Mouse (Mus musculus) mesoderm, embryonic 11.5 days (tissue): ENCODE data around the gene Sugp2.

ENCODE experiments used
- DNase-seq: peaks from one replicate; pipeline ENCODE4 v3.0.0-alpha.2; 2012; ENCODE audit warnings: low read depth, low spot score

The Sugp2 gene

DNA sequence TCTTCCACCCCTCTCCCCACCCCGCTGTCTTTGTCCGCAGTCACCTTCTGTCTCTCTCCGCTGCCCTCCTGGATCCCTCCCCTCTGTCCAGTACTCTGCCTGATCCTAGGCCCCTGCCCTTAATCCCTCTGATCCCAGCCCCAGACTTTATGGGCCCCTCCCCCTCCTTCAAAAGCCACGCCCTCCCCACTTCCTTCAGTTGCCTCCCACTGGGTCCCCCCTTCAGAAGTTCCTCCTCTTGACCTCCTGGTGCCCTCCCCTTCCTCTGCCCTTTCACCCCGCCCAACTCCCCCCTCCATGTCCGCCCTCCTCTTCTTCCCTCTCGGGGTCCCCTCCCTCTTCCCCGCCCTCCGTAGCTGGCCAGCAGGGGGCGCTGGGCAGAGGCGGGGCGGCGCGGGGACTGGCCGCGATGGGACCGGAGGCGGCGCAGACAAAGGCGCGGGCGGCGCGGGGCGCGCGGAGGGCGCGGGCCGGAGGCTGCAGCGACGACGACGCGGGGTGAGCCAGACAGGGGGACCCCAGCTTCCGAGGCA lies 48.6 kb downstream of the Sugp2 start, which contains the start of gene Homer3:
TSS of gene Homer3 (plus strand) at position 225 of the 533 bp plus-strand sequence.
- peak; percentile 94 for DNase-seq

- DNase-seq: peak; percentile 17
These were observed 49.4 kb downstream of the Sugp2 start for GRCm38 (mm10) chr8:70283136-70284077.

GRCm38 (mm10) chr8:70284421-70284820 lies 50.4 kb downstream of the Sugp2 start:
- no peak for DNase-seq

DNA sequence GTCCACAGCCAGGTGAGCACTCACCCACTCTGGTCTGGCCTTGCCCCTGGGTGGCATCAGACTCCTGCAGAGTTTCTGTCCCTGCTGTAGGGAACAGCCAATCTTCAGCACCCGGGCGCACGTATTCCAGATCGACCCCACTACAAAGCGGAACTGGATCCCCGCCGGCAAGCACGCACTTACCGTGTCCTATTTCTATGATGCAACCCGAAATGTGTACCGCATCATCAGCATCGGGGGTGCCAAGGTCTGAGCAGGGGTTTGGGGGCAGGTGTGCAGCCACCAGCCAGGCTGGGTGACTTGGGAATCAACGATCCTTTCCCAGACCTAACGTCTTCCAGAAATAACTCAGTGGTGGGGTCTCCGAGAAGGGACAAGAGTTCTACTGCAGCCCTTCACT lies 51.3 kb downstream of the Sugp2 start:
- no peak for DNase-seq

DNA sequence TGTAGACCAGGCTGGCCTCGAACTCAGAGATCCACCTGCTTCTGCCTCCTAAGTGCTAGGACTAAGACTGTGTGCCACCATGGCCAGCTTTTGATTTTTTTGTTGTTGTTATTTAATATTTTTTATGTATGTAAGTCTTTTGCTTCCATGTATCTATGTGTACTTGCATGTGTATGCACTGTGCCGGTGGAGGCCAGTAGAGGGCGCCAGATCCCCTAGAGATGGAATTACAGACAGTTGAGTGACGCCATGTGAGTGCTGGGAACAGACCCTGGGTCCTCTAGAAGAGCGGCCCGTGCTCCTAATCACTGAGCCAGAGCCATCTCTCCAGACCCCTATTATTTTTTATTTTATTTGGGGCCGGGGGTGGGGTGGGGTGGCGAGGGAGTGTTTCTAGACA lies 52.7 kb downstream of the Sugp2 start:
- DNase-seq: no peak

DNA sequence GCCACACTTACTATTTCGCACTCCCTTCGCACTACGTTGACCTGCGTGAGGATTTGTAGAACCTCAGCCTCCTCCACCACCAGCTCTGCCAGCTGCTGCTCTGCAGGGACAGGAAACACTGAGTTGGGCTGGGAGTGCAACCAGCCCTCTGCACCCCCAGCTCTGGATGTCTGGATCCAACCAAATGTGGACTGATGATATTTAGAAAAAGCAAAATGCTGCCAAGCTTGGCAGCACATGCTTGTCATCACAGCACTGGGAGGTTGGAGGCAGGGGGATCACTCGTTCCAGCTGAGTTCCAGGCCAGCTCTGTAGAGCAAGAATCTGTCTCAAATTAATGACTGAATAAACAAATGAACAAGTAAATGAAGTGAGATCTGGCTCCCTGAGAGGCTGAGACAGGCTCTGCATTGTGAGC lies 60.0 kb downstream of the Sugp2 start:
- DNase-seq: no peak

- no peak for DNase-seq
These were observed 66.9 kb downstream of the Sugp2 start for GRCm38 (mm10) chr8:70300881-70301280.

GRCm38 (mm10) chr8:70302358-70302890 lies 68.4 kb downstream of the Sugp2 start, which contains the start of the genes Ddx49 and Cope:
Gene Ddx49, minus strand, starts transcription at chr8:70302489.
Gene Cope, plus strand, starts transcription at chr8:70302518.
- peak; percentile 95 for DNase-seq

DNA sequence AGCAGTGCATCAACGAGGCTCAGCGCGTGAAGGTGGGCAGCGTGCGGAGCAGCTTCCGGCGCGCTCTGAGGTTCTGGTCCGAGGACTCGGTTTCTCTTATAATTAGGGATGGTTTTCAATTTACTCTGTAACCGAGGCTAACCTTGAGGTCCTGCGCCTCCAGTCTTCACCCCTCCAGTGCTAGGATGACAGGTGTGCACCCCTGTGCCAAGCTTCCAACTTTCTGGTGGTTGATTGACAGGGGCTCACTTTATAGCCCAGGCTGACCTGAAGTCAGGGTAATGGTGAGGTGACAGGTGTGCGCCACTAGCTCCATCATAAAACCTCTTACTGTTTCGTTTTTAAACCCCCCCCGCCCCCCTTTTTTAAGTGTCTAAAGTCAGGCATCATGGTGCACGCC lies 68.9 kb downstream of the Sugp2 start:
- DNase-seq: no peak

DNA sequence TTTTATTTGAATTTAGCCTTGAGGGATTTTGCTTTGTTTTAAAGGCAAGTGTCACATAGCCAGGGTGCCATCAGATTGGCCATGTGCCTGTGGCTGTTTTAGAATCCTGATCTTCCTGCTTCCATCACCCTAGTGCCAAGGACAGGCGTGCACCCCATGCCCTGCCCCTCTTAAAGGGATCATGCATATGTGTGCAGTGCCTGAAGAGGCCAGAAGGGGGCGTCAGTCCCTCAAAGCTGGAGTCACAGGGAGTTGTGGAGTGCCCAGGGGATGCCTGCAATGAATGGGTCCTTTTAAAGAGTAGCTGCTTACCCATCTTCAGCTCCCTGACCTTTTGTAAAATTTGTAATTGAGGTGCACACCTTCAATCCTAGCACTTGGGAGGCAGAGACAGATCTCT lies 75.3 kb downstream of the Sugp2 start:
- DNase-seq: peak; percentile 51

DNA sequence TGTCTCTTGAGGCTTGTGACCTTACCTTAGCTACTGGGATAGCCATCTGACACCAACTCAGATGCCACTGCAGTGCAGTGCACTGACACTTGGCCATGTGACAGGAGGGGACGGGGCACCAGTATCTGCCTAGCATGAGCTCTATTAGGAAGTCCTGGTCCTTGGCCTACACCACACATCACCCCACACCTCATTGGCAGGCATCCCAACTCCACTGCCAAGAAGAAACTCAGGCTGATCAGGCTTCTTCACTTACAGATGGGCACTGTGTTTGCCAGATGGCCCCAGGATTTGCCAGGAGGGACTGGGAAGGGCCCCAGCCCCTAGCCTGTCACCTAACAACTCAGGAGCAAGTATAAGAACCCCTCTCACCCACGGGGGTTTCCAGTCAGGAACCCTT lies 79.4 kb downstream of the Sugp2 start:
- no peak for DNase-seq

DNA sequence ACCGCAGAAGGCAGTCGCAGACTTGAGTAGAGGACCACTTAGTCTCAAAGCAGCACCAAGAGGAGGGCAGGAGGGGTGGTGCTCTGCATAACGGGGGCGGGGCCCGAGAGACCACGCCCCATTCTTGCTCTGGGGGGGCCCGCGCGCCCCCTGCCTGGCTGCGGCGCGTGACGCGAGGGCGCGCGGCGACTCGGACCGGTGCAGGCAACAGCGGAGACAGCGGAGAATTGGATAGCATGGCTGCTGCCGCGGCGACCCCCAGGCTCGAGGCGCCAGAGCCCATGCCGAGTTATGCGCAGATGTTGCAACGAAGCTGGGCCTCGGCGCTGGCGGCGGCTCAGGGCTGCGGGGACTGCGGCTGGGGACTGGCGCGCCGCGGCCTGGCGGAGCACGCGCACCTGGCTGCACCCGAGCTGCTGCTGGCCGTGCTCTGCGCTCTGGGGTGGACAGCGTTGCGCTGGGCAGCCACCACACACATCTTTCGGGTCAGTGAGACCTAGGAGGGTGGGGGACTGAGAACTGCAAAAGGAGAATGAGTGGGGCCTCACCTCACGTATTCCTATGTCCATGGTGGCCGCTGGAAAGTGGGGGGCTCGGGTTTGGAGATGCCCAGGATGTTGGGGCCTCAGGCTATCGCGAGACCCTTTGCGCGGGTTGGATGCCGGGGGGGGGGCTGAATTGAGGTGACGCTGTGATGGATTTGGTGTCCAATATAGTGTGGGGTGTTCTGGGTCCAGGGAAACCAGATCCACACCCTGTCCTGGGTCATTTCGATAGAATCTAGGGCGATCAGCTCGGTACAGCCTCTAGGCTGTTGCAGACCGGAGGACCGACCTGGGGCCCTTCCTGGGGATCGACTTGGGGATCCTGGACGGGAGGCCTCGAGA lies 81.8 kb downstream of the Sugp2 start, which contains the start of gene Cers1:
TSS of gene Cers1 (plus strand) at position 152 of the 887 bp plus-strand sequence.
- DNase-seq: peak; percentile 73

DNA sequence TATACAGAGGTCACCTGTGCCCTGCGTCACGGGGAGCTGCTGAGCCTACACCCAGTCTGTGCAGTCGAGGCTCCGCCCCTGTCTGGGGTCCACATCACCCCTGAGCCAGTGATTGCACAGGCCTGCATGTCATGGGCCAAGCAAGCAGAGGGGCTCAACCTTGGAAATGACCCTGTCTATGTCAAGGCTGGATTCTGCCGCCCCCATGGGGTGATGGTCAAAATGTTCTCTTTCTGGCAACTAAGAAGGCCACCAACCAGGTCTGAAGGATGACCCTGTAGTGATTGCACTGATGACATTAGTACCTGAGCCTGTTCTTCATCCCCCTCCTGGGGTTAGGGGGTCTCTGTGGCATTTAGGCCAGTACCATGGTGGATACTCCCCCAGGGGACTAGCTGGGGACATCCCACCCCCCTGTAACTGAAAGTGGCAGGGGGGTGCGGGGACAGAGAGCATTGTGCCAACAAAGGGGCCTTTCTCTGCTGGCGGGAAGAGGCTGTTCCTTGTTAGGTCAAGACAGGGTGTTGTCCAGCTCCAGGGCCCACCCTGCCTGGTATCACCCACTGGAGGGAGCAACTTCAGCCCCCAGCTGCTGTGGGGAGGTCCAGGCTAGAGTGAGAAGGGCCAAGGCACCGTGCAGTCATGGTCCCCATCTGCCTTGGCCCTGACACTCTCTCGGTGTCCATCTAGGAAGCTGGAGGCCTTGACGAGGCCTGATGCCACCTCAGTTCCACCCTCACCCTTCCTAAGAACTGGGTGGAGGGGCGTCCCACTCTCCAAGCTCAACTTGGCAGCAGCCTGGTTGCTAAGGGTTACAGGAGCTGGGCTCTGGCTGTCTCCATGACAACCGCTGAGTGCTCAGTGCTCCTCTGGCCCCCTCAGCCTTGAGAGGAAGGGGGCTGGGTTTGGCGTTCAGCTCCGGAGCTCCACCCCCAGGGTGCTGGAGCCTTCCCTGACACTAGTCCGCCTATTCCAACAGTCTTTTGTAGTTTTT lies 82.8 kb downstream of the Sugp2 start:
- peak; percentile 90 for DNase-seq

GRCm38 (mm10) chr8:70317872-70318271 lies 83.8 kb downstream of the Sugp2 start:
- no peak for DNase-seq

GRCm38 (mm10) chr8:70323716-70324115 lies 89.7 kb downstream of the Sugp2 start:
- no peak for DNase-seq

DNA sequence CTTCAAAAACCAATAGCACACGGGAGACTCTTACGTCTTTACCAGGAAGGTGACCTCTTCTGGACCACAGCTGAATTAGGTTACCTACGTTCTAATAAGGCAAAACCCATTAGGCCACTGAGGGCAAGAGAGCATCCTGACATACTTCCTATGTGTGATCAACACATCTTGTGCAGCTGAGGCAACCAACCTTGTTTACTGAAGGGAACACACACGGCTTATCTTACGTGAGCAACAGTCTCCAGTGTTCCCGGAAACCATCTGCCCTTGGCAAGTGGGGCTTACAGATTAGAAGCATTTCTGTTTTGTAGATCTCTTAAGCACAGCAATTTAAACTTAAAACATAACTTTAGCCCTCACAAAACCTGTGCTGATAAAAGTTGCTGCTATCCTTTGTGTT lies 93.5 kb downstream of the Sugp2 start:
- DNase-seq: no peak

DNA sequence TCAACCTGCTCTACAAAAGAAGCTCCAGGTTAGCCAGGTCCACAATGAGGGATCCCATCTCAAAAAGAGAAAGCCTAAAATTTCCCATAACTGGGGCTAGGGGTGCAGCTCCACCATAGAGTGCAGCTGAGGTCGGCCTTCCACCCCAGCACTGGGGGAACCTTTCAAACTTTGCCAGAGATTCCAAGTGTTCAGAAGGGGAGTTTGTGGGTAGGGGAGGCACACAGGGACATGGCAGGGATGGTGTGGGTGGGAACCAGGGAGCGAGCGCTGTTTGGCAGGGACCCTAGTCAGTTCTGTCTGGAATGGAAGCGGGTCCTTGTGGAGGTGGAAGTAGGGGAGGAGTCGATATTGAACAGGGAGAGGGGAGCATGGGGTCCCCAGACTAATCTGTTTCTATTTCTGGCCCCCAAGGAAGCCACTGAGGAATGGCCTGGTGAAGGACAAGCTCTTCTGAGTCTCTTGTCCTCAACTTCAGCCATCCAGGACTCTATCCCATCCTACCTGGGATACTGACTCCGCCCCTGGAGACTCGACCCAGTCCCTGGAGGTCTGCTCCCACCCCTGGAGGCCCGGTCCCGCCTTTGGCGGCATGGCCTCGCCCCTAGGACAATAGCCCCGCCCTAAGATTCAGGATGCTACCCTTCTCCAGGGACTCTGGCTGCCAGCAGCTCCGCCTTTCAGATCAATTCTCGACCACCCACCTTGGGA lies 95.3 kb downstream of the Sugp2 start, which contains the start of gene Gdf1:
TSS of gene Gdf1 (plus strand) at position 694 of the 711 bp plus-strand sequence.
- DNase-seq: peak; percentile 55
